Mouse (Mus musculus): Measurements from ENCODE around the gene Adgrg5. TPM values are rescaled to one million over a fixed set of nuclear protein-coding genes. Genes with fewer than 3 reads are reported as not detected.
A peak's percentile ranks its signal among the peaks of the same experiment; 100 is the strongest.

Gene Adgrg5
- polyA plus RNA-seq, 1 experiment = 40.5 TPM

DNA sequence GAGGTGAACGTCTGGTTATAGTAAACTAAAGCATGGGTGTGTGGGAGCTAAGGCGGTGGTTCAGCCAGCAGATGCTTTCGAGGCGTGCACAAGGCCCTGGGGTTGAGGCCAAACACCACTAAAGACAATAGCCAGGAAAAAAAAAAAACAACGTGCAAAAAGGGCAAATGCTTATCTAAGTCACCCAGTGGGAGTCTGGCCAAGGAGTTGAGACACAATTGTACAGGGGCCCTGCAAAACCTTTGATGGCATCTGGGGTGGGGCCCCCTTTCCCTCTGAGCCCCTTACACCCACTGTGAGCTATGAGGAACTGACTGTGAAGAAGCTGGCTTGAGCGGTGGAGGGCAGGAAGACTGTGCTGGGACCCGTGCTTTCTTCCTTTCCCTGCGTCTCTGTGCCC is 892 bp upstream of the Adgrg5 start:
- Histone ChIP-seq H3K4me1 (replicated peaks; ENCODE audit: control insufficient read depth, insufficient read depth, low read length) (peaks cover 37% of the 10 kb centered on the region), H3K36me3 (ENCODE audit: control insufficient read depth, insufficient read depth, low read length) (no peaks in the 10 kb centered on the region), H3K27me3 (ENCODE audit: control insufficient read depth, insufficient read depth, low read length) (no peaks in the 10 kb centered on the region; the same call in 1 of the 2 replicates), H3K4me3 (ENCODE audit: control insufficient read depth, insufficient read depth, low read length) (no peak overlapping the region), H3K27ac (ENCODE audit: control insufficient read depth, insufficient read depth, low read length) (no peak overlapping the region)
- 20% methylated on average over 8 of the region's 8 CpGs for WGBS
- TF ChIP-seq POLR2A (IDR thresholded peaks at IDR 0.05; ENCODE audit: control insufficient read depth, extremely low read depth, insufficient read depth, low read length, poor library complexity) (no peak), CTCF (IDR thresholded peaks at IDR 0.05; ENCODE audit: borderline replicate concordance, control insufficient read depth, extremely low read depth, insufficient read depth, low read length, poor library complexity) (no peak)
- no peak for DNase-seq

DNA sequence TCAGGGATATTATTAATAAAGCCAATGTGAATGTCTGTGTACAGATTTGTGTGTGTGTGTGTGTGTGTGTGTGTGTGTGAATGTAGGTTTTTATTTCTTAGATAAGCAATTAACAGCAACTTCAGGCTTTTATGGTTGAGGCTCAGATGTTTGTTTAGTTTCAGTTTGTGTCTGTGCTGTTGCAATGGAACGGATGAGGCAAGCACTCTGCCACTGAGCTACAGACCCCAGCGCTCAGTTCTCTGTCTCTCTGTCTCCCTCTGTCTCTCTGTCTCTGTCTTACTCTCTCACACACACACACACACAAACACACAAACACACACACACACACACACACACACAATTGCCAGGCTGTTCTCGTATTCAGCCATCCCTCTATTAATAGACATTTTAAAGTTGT is 4.7 kb downstream of the Adgrg5 start:
- TF ChIP-seq POLR2A (IDR thresholded peaks at IDR 0.05; ENCODE audit: control insufficient read depth, extremely low read depth, insufficient read depth, low read length, poor library complexity) (no peak), CTCF (IDR thresholded peaks at IDR 0.05; ENCODE audit: borderline replicate concordance, control insufficient read depth, extremely low read depth, insufficient read depth, low read length, poor library complexity) (no peak)
- DNase-seq = no peak
- H3K36me3 ChIP-seq (ENCODE audit: control insufficient read depth, insufficient read depth, low read length) = no peaks in the 10 kb centered on the region
- WGBS = 91% methylated on average over 3 of the region's 3 CpGs
- H3K4me1 ChIP-seq (replicated peaks; ENCODE audit: control insufficient read depth, insufficient read depth, low read length) = peaks cover 9% of the 10 kb centered on the region
- H3K4me3 ChIP-seq (ENCODE audit: control insufficient read depth, insufficient read depth, low read length) = no peak overlapping the region
- H3K27ac ChIP-seq (ENCODE audit: control insufficient read depth, insufficient read depth, low read length) = no peak overlapping the region
- H3K27me3 ChIP-seq (ENCODE audit: control insufficient read depth, insufficient read depth, low read length) = no peaks in the 10 kb centered on the region

- Histone ChIP-seq H3K4me1 (replicated peaks; ENCODE audit: control insufficient read depth, insufficient read depth, low read length) (no peaks in the 10 kb centered on the region), H3K27ac (ENCODE audit: control insufficient read depth, insufficient read depth, low read length) (no peak overlapping the region), H3K36me3 (ENCODE audit: control insufficient read depth, insufficient read depth, low read length) (no peaks in the 10 kb centered on the region), H3K4me3 (ENCODE audit: control insufficient read depth, insufficient read depth, low read length) (no peak overlapping the region), H3K27me3 (ENCODE audit: control insufficient read depth, insufficient read depth, low read length) (no peaks in the 10 kb centered on the region)
- no peak for DNase-seq
- WGBS = 65% methylated on average over 5 of the region's 5 CpGs
- no peak for TF ChIP-seq POLR2A (IDR thresholded peaks at IDR 0.05; ENCODE audit: control insufficient read depth, extremely low read depth, insufficient read depth, low read length, poor library complexity)
- no peak for TF ChIP-seq CTCF (IDR thresholded peaks at IDR 0.05; ENCODE audit: borderline replicate concordance, control insufficient read depth, extremely low read depth, insufficient read depth, low read length, poor library complexity)
Measured at GRCm38 (mm10) chr8:94933918-94934317, 10.4 kb downstream of the Adgrg5 start.

GRCm38 (mm10) chr8:94935172-94935571 is 11.7 kb downstream of the Adgrg5 start:
- WGBS = 61% methylated on average over 3 of the region's 3 CpGs
- no peak for TF ChIP-seq CTCF (IDR thresholded peaks at IDR 0.05; ENCODE audit: borderline replicate concordance, control insufficient read depth, extremely low read depth, insufficient read depth, low read length, poor library complexity)
- no peak for TF ChIP-seq POLR2A (IDR thresholded peaks at IDR 0.05; ENCODE audit: control insufficient read depth, extremely low read depth, insufficient read depth, low read length, poor library complexity)
- Histone ChIP-seq H3K27ac (ENCODE audit: control insufficient read depth, insufficient read depth, low read length) (no peak overlapping the region), H3K4me1 (replicated peaks; ENCODE audit: control insufficient read depth, insufficient read depth, low read length) (no peaks in the 10 kb centered on the region), H3K4me3 (ENCODE audit: control insufficient read depth, insufficient read depth, low read length) (no peak overlapping the region), H3K36me3 (ENCODE audit: control insufficient read depth, insufficient read depth, low read length) (no peaks in the 10 kb centered on the region), H3K27me3 (ENCODE audit: control insufficient read depth, insufficient read depth, low read length) (no peaks in the 10 kb centered on the region)
- DNase-seq = no peak

DNA sequence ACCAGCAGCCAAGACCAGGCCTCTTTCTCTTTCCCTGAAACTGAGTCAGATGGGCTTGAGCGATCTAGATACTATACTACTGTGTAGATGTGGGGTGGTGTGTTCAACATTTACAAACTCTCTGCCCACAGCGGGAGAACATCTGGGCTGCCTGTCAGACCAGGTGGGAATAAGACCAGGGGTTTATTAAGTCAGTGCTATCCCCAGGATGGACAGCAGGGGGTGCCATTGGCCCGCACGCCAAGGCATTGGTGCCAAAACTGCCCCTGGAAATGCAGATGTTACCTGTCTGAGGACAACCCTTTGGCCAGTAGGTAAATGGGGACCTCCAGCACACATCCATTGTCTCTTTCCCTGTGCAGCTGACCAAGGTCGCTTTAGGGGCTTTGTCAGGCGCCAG is 19.1 kb downstream of the Adgrg5 start:
- WGBS = 25% methylated on average over 6 of the region's 6 CpGs
- Histone ChIP-seq H3K27me3 (ENCODE audit: control insufficient read depth, insufficient read depth, low read length) (no peaks in the 10 kb centered on the region), H3K27ac (ENCODE audit: control insufficient read depth, insufficient read depth, low read length) (no peak overlapping the region), H3K36me3 (ENCODE audit: control insufficient read depth, insufficient read depth, low read length) (no peaks in the 10 kb centered on the region), H3K4me1 (replicated peaks; ENCODE audit: control insufficient read depth, insufficient read depth, low read length) (peaks cover 9% of the 10 kb centered on the region; the same call in 1 of the 2 replicates), H3K4me3 (ENCODE audit: control insufficient read depth, insufficient read depth, low read length) (no peak overlapping the region)
- peak; percentile 80 for DNase-seq
- TF ChIP-seq CTCF (IDR thresholded peaks at IDR 0.05; ENCODE audit: borderline replicate concordance, control insufficient read depth, extremely low read depth, insufficient read depth, low read length, poor library complexity) (peak; percentile 93), POLR2A (IDR thresholded peaks at IDR 0.05; ENCODE audit: control insufficient read depth, extremely low read depth, insufficient read depth, low read length, poor library complexity) (no peak)

DNA sequence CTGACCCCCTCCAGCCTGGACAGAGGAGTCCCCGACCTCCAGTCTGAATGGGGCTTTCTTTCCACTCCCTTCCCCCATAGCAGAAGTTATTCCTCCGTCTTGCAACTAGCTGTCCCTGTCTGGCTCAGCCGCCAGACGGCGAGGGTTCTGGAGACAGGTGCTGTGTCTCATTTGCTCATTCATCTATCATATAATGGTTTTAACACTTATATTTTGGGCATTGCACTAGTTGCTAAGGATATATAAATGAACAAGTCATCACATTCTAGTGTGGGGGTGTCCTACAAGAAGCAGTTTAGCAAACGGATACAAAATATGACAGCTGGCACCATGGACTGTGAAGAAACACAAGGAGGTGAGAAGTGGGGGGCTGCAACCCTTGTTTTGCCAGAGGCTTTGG is 21.7 kb downstream of the Adgrg5 start:
- no peaks in the 10 kb centered on the region for H3K27me3 ChIP-seq (ENCODE audit: control insufficient read depth, insufficient read depth, low read length)
- no peak overlapping the region for H3K27ac ChIP-seq (ENCODE audit: control insufficient read depth, insufficient read depth, low read length)
- no peak for TF ChIP-seq POLR2A (IDR thresholded peaks at IDR 0.05; ENCODE audit: control insufficient read depth, extremely low read depth, insufficient read depth, low read length, poor library complexity)
- TF ChIP-seq CTCF (IDR thresholded peaks at IDR 0.05; ENCODE audit: borderline replicate concordance, control insufficient read depth, extremely low read depth, insufficient read depth, low read length, poor library complexity) = no peak
- 86% methylated on average over 6 of the region's 6 CpGs for WGBS
- peaks cover 9% of the 10 kb centered on the region; the same call in 1 of the 2 replicates for H3K4me1 ChIP-seq (replicated peaks; ENCODE audit: control insufficient read depth, insufficient read depth, low read length)
- H3K4me3 ChIP-seq (ENCODE audit: control insufficient read depth, insufficient read depth, low read length) = no peak overlapping the region
- no peak for DNase-seq
- no peaks in the 10 kb centered on the region for H3K36me3 ChIP-seq (ENCODE audit: control insufficient read depth, insufficient read depth, low read length)

- no peaks in the 10 kb centered on the region for H3K27me3 ChIP-seq (ENCODE audit: control insufficient read depth, insufficient read depth, low read length)
- no peak for TF ChIP-seq CTCF (IDR thresholded peaks at IDR 0.05; ENCODE audit: borderline replicate concordance, control insufficient read depth, extremely low read depth, insufficient read depth, low read length, poor library complexity)
- TF ChIP-seq POLR2A (IDR thresholded peaks at IDR 0.05; ENCODE audit: control insufficient read depth, extremely low read depth, insufficient read depth, low read length, poor library complexity) = no peak
- H3K36me3 ChIP-seq (ENCODE audit: control insufficient read depth, insufficient read depth, low read length) = no peaks in the 10 kb centered on the region
- no peaks in the 10 kb centered on the region for H3K4me1 ChIP-seq (replicated peaks; ENCODE audit: control insufficient read depth, insufficient read depth, low read length)
- DNase-seq = no peak
- no peak overlapping the region for H3K4me3 ChIP-seq (ENCODE audit: control insufficient read depth, insufficient read depth, low read length)
- WGBS = 88% methylated on average over 4 of the region's 4 CpGs
- H3K27ac ChIP-seq (ENCODE audit: control insufficient read depth, insufficient read depth, low read length) = no peak overlapping the region
Measured at GRCm38 (mm10) chr8:94948421-94948820, 24.9 kb downstream of the Adgrg5 start.

Measured in thymus, adult 2 months (tissue).